Mouse (Mus musculus) adrenal gland, postnatal 4 days (tissue): ENCODE data around the gene Ttc26. TPM values are rescaled to one million over a fixed set of nuclear protein-coding genes. Genes with fewer than 3 reads are reported as not detected.

Experiments
- DNase-seq, 2 experiments: peaks; one replicate each; pipeline ENCODE4 v3.0.0; 2021 to 2022; ENCODE audit warnings: low spot score in 2 of 2, mixed read lengths in 2 of 2
- long read RNA-seq, 2 experiments: library from polyadenylated mRNA; stranded (forward); transcript quantifications; one replicate each; pipeline ENCODE4 v2.0.0; 2021
- total RNA-seq, 2 experiments: library from RNA; stranded (reverse); gene quantifications; 2 replicates each; pipeline ENCODE4 v1.2.3; 2021

The Ttc26 gene
- total RNA-seq, result 1 to 10 TPM; 4.3 to 5.2 TPM
- long read RNA-seq, experiment 1, result 0 reads
- long read RNA-seq, experiment 2, partial matches to known transcripts, result 0 of 2 reads
- long read RNA-seq, experiment 2, other reads (novel, unspliced or antisense), result 2 of 2 reads

DNA sequence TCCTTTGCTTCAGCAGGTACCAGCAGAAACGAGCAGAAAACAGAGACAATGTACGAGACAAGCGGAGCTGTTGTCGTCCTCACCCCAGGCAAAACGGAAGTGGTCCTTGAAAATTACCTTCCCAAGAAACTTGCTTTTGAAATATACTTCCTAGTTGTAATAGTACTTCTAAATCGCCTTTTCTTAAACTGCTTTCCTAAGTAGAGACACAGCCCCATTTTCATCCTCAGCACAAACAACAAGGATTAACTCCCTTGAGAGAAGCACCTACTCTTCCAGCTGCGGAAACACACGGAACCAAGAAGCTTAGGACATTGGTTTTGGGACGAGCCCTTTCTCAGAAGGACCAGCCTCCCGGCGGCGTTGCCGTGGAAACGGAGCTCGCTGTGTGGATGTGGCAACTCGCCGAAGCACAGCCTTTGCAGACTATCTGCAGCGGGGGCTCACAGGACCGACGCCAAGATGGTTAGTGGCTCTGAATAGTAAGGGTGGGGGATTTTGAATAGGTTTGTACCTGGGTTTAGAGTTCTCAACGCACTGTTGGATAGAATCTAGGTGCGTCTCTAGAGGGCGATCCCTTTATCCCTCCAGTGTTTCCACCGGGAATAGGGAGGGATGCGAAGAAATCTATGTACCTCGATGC, at the start of gene Ttc26:
Gene Ttc26 (plus strand): TSS at position 341 of the 643 bp plus-strand sequence.
- peak; percentile 55 to 73 for DNase-seq

DNA sequence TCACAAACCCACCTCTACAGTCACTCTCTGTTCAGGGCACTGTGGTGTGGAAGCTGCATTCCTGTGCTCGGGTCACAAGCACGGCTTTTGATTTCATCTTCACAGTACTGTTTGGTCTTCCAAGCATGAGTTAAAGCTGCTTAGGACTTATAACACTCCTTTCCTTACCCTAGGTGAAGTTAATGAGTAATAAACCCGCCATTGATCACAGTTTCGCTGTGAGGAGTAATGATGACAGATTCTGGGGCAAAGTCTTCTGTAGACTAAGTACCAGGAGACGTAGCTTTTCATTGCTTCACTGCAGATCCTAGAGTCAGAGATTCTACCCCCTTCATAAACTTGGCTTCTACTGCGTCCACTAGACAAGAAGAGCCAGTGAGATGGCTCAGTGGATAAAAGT, 46.0 kb upstream of the Ttc26 start:
- no peak for DNase-seq

- no peak for DNase-seq
These were observed 44.0 kb upstream of the Ttc26 start for GRCm38 (mm10) chr6:38337166-38337705.

GRCm38 (mm10) chr6:38337951-38338350, 43.3 kb upstream of the Ttc26 start:
- no peak for DNase-seq

GRCm38 (mm10) chr6:38339078-38339477, 42.2 kb upstream of the Ttc26 start:
- DNase-seq, result no peak

DNA sequence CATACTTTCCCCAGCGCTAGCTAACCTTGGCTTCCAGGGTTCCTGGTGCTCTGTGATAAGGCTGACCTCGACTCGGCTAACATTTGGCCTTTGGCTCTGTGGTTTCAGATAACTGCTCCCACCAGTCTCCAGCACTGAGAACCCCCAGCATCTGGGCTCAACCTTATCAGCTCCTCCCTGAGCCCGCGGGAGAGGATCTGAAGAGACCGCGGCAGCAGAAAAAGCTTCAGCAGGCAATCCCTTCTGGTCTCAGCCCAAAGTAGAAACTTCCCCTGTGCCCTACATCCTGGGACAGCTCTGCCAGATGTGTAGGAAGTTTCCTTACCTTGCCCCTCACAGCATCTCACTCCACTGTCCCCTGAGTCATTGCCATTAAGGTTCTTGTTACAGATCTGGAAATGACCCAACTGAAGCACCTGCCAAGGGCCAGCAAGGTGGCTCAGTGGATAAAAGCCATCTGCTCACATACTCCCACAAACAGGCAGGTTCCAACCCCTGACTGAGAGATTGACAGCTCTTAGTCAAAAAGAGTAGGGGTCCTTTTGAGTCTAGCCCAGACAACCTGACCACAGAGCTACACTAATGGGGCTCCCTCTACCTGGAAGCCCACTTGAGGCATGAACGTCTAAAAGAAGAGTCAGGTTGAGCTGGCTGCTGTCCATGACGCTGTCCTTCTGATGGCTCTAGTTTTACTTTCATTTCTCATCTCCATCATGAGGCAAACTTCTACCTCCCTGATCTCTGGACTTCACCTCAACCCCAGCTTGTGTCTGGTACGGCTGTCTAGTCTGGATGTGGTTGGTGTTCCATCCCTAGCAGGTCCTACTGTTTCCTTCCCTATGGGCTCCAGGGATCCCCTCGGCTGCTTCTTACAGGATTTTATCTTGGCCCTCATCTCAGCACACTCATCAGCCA, 39.3 kb upstream of the Ttc26 start:
- no peak for DNase-seq

DNA sequence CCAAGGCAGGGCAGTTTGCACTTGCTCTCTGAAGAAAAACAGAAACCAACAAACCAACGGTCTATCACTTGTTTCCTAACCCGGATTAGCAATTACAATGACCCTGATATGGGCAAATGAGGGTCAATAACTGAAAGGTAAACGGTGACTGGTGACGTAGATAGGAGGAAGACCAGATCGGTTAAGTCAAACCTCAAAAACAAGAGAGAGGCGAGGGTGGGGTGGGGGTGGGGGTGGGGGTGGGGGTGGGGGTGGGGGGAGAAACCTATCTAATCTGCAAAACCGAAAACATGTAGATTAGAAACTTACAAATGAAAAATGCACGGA, 38.6 kb upstream of the Ttc26 start:
- DNase-seq, result no peak

DNA sequence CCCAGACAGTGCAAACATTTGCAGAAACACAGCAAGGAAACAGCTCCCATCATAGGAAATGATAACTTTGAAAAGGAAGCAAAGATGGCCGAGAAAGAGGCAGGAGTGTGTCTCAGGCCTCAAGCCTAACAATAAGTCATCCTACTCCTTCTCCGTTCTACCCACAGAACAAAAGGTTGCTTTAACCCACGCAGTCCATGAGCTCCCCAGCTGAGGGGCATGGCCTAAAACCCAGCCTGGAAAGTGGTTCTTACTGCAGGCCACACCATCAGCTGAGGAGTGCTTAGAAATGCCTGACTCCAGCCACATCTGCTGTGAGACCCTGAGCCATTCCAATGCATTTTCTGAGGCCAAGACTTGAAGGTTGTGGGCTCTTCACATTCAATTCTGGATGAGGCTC, 37.7 kb upstream of the Ttc26 start:
- DNase-seq, result no peak

DNA sequence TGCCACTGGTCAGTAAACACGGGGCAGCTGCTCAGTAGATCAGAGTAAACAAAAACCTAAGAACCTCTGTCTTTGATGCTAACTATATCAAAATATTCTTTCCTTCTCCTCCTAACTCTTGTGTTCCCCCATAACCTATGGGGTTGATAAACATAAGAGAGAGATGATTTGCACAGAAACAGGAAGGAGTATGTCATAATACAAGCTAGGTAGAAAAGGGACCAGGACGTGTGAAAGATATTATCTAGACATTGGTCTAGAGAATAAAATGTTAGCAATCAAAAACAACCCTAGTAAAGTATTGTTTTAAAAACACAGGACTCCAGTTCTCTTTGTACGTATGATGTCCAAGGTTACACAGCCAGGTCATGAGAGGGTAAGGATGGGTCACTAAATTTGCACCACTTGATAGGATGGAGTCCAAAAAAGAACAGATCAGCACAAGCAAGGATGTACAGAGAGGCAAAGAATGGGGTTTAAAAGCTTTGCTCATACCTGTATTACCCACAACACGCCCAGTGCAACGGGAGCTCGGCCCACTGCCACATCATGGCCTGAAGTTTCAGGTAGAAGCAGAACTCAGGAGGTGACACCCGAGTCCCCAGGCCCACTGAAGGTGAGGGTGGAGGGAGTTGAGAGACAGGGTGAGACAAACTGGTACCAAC, 37.1 kb upstream of the Ttc26 start:
- no peak for DNase-seq

- DNase-seq, result no peak
These were observed 35.5 kb upstream of the Ttc26 start for GRCm38 (mm10) chr6:38345796-38346195.

DNA sequence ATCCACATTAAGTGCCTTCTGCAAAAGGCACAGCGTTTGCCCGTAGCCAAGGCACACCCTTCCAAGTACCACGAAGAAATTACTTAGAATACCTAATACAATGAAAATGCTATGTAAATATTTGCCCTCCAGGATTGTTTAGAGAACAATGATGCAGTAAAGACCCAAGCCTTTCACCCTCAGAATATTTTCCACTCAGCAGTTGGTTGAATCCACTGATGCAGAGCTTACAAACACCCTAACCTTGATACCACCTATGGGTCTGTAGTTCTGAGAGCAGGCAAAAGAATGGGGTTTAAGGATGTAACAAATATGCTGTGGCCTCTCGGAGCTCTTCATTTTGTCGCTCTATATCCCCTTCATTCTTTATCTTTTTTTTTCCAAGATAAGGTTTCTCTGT, 33.4 kb upstream of the Ttc26 start:
- no peak for DNase-seq

DNA sequence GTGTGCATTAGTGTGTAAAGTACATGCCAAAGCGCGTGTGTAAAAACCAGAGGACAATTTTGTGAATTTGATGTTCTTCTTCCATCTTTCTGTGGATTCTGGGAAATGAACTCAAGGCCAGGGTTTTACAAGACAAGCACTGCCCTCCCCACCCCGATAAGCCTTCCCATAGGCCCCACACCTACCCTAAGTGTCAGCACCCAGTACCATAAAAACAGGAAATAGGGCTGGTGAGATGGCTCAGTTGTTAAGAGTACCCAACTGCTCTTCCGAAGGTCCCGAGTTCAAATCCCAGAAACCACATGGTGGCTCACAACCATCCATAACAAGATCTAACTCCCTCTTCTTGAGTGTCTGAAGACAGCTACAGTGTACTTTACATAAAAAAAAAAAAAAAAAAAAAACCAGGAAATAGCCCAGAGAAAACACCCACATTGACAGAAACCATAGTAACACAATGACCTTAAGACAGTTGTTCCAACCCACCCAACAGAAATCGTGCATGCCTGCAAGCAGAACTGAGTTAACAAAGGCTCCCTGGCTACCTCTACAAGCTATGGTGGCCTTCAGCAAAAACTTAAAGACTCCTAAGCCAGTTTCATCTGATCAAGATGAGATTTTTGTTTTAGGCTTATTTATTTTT, 32.3 kb upstream of the Ttc26 start:
- no peak for DNase-seq

- DNase-seq, result no peak
These were observed 31.5 kb upstream of the Ttc26 start for GRCm38 (mm10) chr6:38349806-38350205.

- no peak for DNase-seq
These were observed 29.3 kb upstream of the Ttc26 start for GRCm38 (mm10) chr6:38351930-38352329.

DNA sequence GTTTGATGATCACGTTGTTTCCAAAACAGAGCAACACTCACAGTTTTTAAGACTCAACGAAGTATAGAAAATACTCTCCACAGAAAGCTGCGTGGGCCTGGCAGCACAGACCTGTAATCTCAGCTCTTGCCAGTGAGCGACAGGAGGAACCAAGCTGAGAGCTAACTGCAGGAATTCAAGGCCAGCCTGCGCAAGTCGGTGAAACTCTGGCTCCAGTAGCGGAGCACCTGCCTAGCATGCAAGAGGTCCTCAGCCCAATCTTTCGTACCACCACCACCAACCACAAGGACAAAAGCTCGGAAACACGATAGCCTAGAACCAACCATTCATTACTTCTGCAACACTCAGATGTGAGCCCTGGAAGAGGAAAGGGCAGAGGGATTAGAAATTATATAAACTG, 28.8 kb upstream of the Ttc26 start:
- DNase-seq, result no peak

DNA sequence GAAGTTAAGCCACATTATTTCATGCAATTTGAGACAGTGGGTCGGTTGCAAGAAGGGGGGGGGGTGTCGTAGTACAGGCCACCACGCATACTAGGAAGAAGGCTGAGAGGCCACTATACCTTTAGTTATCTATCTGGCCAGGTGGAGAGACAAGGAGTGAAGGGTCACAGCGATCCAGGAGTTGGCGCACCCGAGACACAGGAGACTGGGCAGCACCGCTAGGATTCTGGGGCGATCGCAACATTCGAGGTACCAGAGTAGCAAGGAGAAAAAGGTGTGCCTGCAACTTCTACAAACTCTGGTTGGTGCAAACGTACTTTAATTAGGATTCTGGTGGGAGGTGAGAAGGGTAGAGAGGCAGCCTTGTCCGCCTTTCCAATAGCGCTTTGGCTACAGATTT, 28.1 kb upstream of the Ttc26 start:
- DNase-seq, result no peak

- DNase-seq, result peak; percentile 62 to 66
These were observed 27.2 kb upstream of the Ttc26 start, which contains the start of gene Zc3hav1 for GRCm38 (mm10) chr6:38353811-38354722. TSS of gene Zc3hav1 (minus strand) at chr6:38354603.

DNA sequence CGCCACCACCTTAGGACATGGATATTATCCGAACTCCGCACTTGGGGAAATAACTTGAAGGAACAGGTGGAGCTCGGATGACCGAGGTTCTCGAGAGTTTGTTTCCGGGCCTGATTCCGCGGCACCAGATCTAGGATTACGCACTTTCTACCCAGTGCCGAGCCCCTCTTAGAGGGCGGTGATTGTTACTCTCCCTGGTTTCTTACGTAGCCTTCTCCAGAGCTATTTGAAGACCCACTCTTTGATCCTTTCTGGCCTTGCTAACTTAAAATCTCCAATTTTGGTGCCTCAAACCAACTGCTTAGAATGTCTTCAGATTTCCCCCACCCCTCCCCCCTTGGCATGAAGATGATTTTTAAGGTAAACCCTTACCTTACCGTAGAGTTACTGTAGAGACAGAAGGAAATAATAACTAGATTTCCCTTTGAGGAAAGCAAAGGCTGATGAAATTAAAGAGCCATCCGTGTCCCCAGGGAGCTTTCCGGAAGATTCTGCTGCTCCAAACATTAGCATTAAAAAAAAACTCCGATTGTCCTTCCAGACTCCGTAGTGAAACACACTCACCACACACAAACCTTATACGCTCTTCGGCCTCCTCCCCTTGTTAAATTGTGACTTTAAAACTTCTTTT, 26.4 kb upstream of the Ttc26 start:
- no peak for DNase-seq

DNA sequence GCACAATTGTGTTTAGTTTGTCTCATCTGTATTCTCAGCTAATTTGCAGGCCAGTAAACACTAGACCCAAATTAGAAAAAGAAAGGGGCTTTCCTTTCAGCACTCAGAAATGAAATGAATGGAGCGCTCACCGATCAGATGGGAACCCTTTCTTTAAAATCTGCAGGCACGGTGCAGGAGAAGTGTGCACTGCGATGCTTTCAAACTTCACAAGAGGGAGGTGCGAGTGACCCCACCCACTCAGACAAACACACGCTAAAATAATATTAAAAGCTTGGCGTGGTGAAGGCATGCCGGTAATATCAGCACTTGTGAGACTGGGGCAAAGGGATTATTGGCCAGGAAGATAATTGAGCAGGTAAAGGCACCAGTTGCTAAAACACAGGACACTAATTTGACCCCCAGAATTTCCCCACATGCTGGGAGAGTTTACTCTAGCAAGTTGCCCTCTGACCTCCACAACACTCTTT, 25.9 kb upstream of the Ttc26 start:
- DNase-seq, result no peak
